Mouse (Mus musculus): ENCODE data around the gene Olfr661.
A peak's percentile ranks its signal among the peaks of the same experiment; 100 is the strongest.

The Olfr661 gene

GRCm38 (mm10) chr7:104686201-104686600 is at the start of gene Olfr661:
TSS of gene Olfr661 (plus strand) at chr7:104686501.
- DNase-seq: no peak

- DNase-seq: peak; percentile 73
Measured at GRCm38 (mm10) chr7:104646841-104647482, 39.3 kb upstream of the Olfr661 start, which contains the start of gene Olfr658. TSS of gene Olfr658 (minus strand) at chr7:104647305.

- no peak for DNase-seq
Measured at GRCm38 (mm10) chr7:104666453-104666852, 19.8 kb upstream of the Olfr661 start, which contains the start of gene Olfr659. TSS of gene Olfr659 (plus strand) at chr7:104666753.

Measured in embryo, embryonic 11 days (tissue).